Mouse (Mus musculus) forebrain, embryonic 14.5 days (tissue): ENCODE measurements around the gene Spint4. TPM values are rescaled to one million over a fixed set of nuclear protein-coding genes. Genes with fewer than 3 reads are reported as not detected.
A peak's percentile ranks its signal among the peaks of the same experiment; 100 is the strongest.

ENCODE experiments used
- ATAC-seq: fragments of 200-750 bp; cut with Nextera tagmentation; 2 replicates; pipeline ENCODE4 v1.8.0; 2017; ENCODE audit warnings: mild to moderate bottlenecking, moderate library complexity
- DNase-seq: peaks from one replicate; pipeline ENCODE4 v3.0.0-alpha.2; 2015; ENCODE audit warnings: low spot score
- H3K27ac ChIP-seq: fragments of 300-500 bp; sonication (generic); 2 replicates; pipeline ENCODE4 v1.5.1; 2014; ENCODE audit warnings: low read depth, mild to moderate bottlenecking, control low read depth, low read length, moderate library complexity
- H3K27me3 ChIP-seq: fragments of 300-500 bp; sonication (generic); replicated peaks from 2 replicates; pipeline ENCODE4 v1.6.1; 2014; ENCODE audit warnings: low read length, control low read depth, mixed read lengths; ENCODE audit not compliant: control insufficient read depth, insufficient read depth
- H3K36me3 ChIP-seq: fragments of 300-500 bp; sonication (generic); 2 replicates; pipeline ENCODE4 v1.6.1; 2014; ENCODE audit warnings: low read length, control low read depth; ENCODE audit not compliant: control insufficient read depth, insufficient read depth
- H3K4me1 ChIP-seq: fragments of 300-500 bp; sonication (generic); 2 replicates; pipeline ENCODE4 v1.6.1; 2014; ENCODE audit warnings: antibody characterized with exemption, low read length, control low read depth; ENCODE audit not compliant: control insufficient read depth, insufficient read depth
- H3K4me2 ChIP-seq: fragments of 300-500 bp; sonication (generic); 2 replicates; pipeline ENCODE4 v1.6.1; 2014; ENCODE audit warnings: mild to moderate bottlenecking, control low read depth, low read length
- H3K4me3 ChIP-seq: fragments of 300-500 bp; sonication (generic); 2 replicates; pipeline ENCODE4 v1.5.1; 2014; ENCODE audit warnings: low read depth, low read length, control low read depth
- H3K9ac ChIP-seq: fragments of 300-500 bp; sonication (generic); 2 replicates; pipeline ENCODE4 v1.6.1; 2014; ENCODE audit warnings: mild to moderate bottlenecking, low read length, control low read depth, moderate library complexity
- H3K9me3 ChIP-seq: fragments of 300-500 bp; sonication (generic); replicated peaks from 2 replicates; pipeline ENCODE4 v1.6.1; 2016; ENCODE audit warnings: low read length, control low read depth, mixed read lengths; ENCODE audit not compliant: control insufficient read depth
- WGBS: fragments of 180-500 bp; shearing (Covaris S2); extraction: QIAGEN DNeasy Blood & Tissue Kit; methylation state at CpG from one replicate; pipeline ENCODE4 v1.1.7; 2014; 5-methylcytosine and 5-hydroxymethylcytosine counted together
- polyA plus RNA-seq: library from polyadenylated mRNA; unstranded; fragments of >200 nt; fragmentation: Nextera tagmentation; extraction: Ambion mirVana; gene quantifications from 2 replicates; pipeline ENCODE4 v1.2.1, GENCODE M21; 2014

The Spint4 gene
- not detected in 2 replicates for polyA plus RNA-seq

DNA sequence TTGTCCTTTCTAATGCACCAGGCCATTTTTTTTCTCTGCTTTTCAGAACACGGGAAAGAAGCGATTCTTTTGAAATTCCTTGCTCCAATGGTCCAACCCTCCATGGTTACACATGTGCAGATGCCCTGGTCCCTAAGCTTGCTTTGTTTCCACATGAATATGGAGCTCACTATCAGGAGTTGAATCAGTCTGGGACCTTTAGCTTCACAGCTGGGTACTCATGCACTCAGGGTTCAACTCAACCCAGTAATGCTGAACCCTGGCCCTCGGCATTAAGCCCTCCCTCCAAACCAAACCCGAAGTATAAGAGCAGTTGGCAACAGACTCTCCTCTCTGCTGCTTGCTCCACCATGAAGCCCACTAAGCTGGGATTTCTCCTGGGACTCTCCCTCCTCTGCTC is at the start of gene Spint4:
Gene Spint4 (plus strand): TSS at position 301 of the 400 bp plus-strand sequence.
- DNase-seq (no peak), ATAC-seq (no peak)
- Histone ChIP-seq H3K4me3 (no peak within 1 kb of the TSS), H3K9ac (no peak within 1 kb of the TSS), H3K27me3 (no peaks in the 10 kb centered on the region), H3K4me2 (no peak within 1 kb of the TSS), H3K4me1 (no peaks in the 10 kb centered on the region), H3K9me3 (no peaks in the 10 kb centered on the region), H3K36me3 (no peaks in the 10 kb centered on the region), H3K27ac (no peak within 1 kb of the TSS)
- 77% methylated on average over 4 of the region's 4 CpGs for WGBS

- no peak for ATAC-seq
- DNase-seq, result peak; percentile 50
- Histone ChIP-seq H3K27ac (no peak within 1 kb of the TSS), H3K27me3 (no peaks in the 10 kb centered on the region), H3K9ac (no peak within 1 kb of the TSS), H3K9me3 (no peaks in the 10 kb centered on the region), H3K4me2 (no peak within 1 kb of the TSS), H3K4me1 (no peaks in the 10 kb centered on the region), H3K36me3 (no peaks in the 10 kb centered on the region), H3K4me3 (no peak within 1 kb of the TSS)
- 17% methylated on average over 11 of the region's 11 CpGs for WGBS
Measured at GRCm38 (mm10) chr2:164655858-164656257, 42.4 kb upstream of the Spint4 start, which contains the start of gene Wfdc10. Gene Wfdc10 (plus strand): TSS chr2:164656046.

GRCm38 (mm10) chr2:164656483-164656882 is 41.8 kb upstream of the Spint4 start, which contains the start of gene Wfdc9:
Gene Wfdc9 (minus strand): TSS chr2:164656583.
- no peaks in the 10 kb centered on the region for H3K27me3 ChIP-seq
- no peaks in the 10 kb centered on the region for H3K9me3 ChIP-seq
- 83% methylated on average over 9 of the region's 9 CpGs for WGBS
- H3K4me1 ChIP-seq, result no peaks in the 10 kb centered on the region
- no peak within 1 kb of the TSS for H3K27ac ChIP-seq
- no peak for ATAC-seq
- DNase-seq, result no peak
- no peak within 1 kb of the TSS for H3K4me2 ChIP-seq
- H3K4me3 ChIP-seq, result no peak within 1 kb of the TSS
- H3K9ac ChIP-seq, result no peak within 1 kb of the TSS
- no peaks in the 10 kb centered on the region for H3K36me3 ChIP-seq

GRCm38 (mm10) chr2:164664851-164665250 is 33.5 kb upstream of the Spint4 start:
- Histone ChIP-seq H3K4me3 (no peak overlapping the region), H3K9me3 (no peaks in the 10 kb centered on the region), H3K4me2 (no peak overlapping the region), H3K27me3 (no peaks in the 10 kb centered on the region), H3K27ac (no peak overlapping the region), H3K4me1 (no peaks in the 10 kb centered on the region), H3K9ac (no peak overlapping the region), H3K36me3 (no peaks in the 10 kb centered on the region)
- DNase-seq, result no peak
- 89% methylated on average over 7 of the region's 7 CpGs for WGBS
- no peak for ATAC-seq

DNA sequence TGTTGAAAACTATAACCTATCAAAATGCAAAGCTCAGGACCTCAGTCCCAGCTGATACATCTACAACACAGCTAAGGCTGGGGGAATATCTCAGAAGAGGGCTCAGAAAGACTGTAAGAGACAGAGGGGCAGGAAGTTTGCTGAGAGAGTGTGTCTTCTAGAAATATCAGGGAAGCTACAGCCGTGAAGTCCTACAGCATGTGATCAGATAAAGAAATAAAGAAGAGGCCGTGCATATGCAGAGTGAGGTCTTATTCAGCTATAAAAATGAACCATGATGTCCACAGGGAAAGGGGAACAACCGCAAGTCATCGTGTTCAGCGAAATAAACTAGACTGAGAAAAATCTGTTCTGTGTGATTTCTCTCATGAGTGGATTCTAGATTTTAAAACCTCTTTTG is 28.0 kb upstream of the Spint4 start:
- no peak for ATAC-seq
- Histone ChIP-seq H3K9ac (no peak overlapping the region), H3K4me1 (no peaks in the 10 kb centered on the region), H3K4me2 (no peak overlapping the region), H3K4me3 (no peak overlapping the region), H3K27ac (no peak overlapping the region), H3K36me3 (no peaks in the 10 kb centered on the region), H3K27me3 (no peaks in the 10 kb centered on the region), H3K9me3 (no peaks in the 10 kb centered on the region)
- DNase-seq, result no peak
- WGBS, result 85% methylated on average over 5 of the region's 5 CpGs

- WGBS, result 45% methylated on average over 1 of the region's 1 CpGs
- H3K36me3 ChIP-seq, result no peaks in the 10 kb centered on the region
- H3K4me1 ChIP-seq, result no peaks in the 10 kb centered on the region
- DNase-seq, result no peak
- H3K9me3 ChIP-seq, result no peaks in the 10 kb centered on the region
- H3K27ac ChIP-seq, result no peak overlapping the region
- H3K9ac ChIP-seq, result no peak overlapping the region
- H3K4me3 ChIP-seq, result no peak overlapping the region
- ATAC-seq, result no peak
- no peak overlapping the region for H3K4me2 ChIP-seq
- H3K27me3 ChIP-seq, result no peaks in the 10 kb centered on the region
Measured at GRCm38 (mm10) chr2:164670938-164671337, 27.4 kb upstream of the Spint4 start.

DNA sequence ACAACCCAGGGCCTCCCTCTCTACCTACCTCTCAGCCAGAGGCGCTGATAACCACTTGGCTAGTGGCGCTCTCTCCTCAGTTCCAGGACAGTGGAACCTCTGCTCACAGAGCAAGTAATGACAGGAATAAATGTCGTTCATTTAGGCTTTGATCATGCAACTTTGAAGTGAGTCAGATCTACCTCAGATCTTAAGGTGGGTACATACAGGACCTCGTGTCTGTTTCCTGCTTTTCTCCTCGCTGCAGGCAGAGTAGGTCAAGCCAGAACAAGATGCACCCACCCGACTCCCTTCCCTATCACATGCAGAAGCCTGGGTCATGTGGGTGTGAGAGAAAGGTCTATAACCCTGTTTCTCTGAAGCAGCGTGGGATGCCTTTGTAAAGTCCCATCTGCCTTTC is 24.3 kb upstream of the Spint4 start, which contains the start of gene Wfdc11:
Gene Wfdc11 (minus strand): TSS at position 101 of the 400 bp plus-strand sequence.
- H3K4me3 ChIP-seq, result no peak within 1 kb of the TSS
- no peak for ATAC-seq
- DNase-seq, result no peak
- H3K9ac ChIP-seq, result no peak within 1 kb of the TSS
- no peaks in the 10 kb centered on the region for H3K4me1 ChIP-seq
- H3K4me2 ChIP-seq, result no peak within 1 kb of the TSS
- no peaks in the 10 kb centered on the region for H3K9me3 ChIP-seq
- 79% methylated on average over 7 of the region's 7 CpGs for WGBS
- no peaks in the 10 kb centered on the region for H3K27me3 ChIP-seq
- H3K36me3 ChIP-seq, result no peaks in the 10 kb centered on the region
- H3K27ac ChIP-seq, result no peak within 1 kb of the TSS

- H3K4me3 ChIP-seq, result no peak overlapping the region
- no peak overlapping the region for H3K27ac ChIP-seq
- H3K4me2 ChIP-seq, result no peak overlapping the region
- no peaks in the 10 kb centered on the region for H3K4me1 ChIP-seq
- DNase-seq (no peak), ATAC-seq (no peak)
- no peak overlapping the region for H3K9ac ChIP-seq
- H3K27me3 ChIP-seq, result no peaks in the 10 kb centered on the region
- 79% methylated on average over 7 of the region's 7 CpGs for WGBS
- H3K9me3 ChIP-seq, result no peaks in the 10 kb centered on the region
- H3K36me3 ChIP-seq, result no peaks in the 10 kb centered on the region
Measured at GRCm38 (mm10) chr2:164676103-164676502, 22.2 kb upstream of the Spint4 start.

DNA sequence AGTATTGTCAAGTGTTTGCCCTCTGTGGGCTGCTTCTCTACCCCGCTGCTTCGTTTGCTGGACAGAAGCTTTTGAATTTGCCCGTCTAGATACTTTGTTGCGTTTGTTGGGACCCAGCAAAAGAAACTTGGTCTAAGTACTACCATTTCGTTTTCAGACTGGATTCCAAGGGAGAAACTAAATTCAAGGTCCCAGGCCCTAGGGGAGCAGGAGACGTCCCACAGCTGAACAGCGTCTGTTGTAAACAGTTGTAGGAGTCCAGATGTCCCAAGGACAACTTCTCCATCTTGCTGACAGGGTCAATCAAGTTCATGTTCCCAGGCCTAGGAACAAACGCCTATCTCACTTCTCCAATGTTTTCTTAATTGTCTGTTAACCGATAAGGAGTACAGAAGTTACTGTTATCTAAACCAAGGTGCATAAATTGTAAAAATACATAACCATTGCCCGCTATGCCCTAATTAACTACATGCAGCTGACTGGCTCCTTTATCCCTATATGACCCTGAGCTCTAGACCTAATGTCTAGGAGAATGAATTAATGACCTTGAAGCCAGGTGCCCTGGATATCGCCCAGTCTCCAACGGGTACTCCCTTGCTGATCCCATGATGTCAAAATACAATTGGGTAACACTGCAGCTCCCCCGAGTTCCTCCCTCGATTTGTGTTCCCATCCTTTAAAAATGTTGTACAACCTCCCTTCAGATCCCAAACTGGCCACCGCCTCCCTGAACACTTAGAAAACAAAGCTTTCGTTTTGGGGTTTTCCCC is 21.2 kb upstream of the Spint4 start:
- Histone ChIP-seq H3K27ac (no peak overlapping the region), H3K4me3 (no peak overlapping the region), H3K9me3 (no peaks in the 10 kb centered on the region), H3K4me2 (no peak overlapping the region), H3K4me1 (no peaks in the 10 kb centered on the region), H3K9ac (no peak overlapping the region), H3K27me3 (no peaks in the 10 kb centered on the region), H3K36me3 (no peaks in the 10 kb centered on the region)
- 84% methylated on average over 16 of the region's 16 CpGs for WGBS
- DNase-seq (no peak), ATAC-seq (no peak)
